Mouse (Mus musculus) kidney, postnatal 36 days (tissue): ENCODE results near the gene Olfr806.

Experiments
- DNase-seq, 2 experiments: peaks; one replicate each; pipeline ENCODE4 v3.0.0; 2021 to 2022; ENCODE audit warnings: mixed read lengths in 2 of 2

The Olfr806 gene

DNA sequence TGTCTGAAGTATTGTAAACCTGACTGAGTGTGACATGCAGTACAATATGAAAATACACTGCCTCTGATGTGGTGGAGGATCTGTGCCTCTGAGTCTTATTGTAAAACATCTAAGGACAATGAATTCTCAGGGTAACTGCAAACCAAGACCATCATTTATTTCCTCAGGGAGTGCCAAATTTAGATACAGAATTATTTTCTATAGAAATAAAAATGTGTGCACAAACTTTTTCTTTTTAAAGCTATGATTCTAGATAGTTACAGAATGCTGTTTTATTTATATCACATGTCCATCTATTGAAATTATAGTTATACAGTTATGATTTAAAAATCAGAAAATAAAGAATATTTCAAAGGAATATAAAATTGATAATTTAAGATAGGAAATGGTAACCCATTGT is at the start of gene Olfr806:
TSS of gene Olfr806 (minus strand) at position 101 of the 400 bp plus-strand sequence.
- DNase-seq: no peak

DNA sequence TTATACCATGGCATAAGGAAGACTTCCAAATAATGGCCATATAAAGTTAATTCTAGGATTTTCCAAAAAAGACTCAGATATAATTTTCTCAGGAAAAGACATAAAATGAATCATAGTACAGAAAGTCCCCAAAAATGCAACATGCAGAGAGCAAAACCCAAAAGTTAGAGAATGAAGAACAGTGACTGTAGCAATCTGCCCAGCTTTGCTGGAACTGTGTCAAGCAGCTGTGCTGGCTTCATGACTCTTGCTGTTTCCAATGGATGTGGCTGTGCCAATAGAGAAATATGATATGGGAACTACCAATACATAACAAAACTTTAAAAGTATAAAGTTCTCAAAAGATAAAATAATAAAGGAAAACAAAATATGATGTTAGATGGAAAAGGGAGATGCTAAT is 36.4 kb upstream of the Olfr806 start:
- no peak for DNase-seq

DNA sequence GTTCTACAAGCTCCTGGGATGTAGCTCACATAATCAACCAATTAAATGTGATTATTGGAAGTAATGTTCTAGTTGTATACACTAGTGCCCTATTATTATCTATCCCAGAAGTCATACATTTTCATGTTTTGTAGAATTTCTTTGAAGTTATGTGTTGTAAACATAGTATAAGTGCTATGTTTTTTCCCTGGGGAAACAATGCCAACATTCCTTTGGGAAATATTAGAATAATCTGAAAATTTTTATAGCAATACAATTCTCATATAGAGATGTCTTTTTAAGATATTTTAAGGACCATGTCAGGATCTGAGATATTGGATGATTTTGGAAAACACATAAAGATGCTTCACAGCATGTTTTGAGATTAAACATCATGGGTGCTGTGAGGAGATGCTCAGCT is 32.6 kb upstream of the Olfr806 start, which contains the start of gene Olfr809:
TSS of gene Olfr809 (plus strand) at position 301 of the 400 bp plus-strand sequence.
- no peak for DNase-seq

DNA sequence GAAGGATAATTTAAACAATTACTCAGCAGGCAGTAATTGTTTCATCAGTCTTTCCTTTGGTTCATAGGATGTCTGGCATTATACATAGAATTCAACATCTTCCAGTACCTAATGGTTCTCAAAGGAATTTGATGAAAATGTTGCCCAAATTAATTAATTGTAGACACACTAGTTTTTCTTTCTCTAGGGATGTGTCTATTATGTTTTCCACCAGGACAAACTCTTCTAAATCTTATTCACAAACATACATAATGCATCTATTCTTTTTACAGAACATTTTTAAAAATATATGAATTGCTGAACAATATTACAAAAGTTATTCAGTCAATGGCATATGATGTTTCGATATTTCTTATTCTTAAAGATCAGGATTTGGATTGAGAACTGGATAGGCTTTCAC is 23.5 kb upstream of the Olfr806 start, which contains the start of gene Olfr808:
TSS of gene Olfr808 (plus strand) at position 301 of the 400 bp plus-strand sequence.
- DNase-seq: no peak

DNA sequence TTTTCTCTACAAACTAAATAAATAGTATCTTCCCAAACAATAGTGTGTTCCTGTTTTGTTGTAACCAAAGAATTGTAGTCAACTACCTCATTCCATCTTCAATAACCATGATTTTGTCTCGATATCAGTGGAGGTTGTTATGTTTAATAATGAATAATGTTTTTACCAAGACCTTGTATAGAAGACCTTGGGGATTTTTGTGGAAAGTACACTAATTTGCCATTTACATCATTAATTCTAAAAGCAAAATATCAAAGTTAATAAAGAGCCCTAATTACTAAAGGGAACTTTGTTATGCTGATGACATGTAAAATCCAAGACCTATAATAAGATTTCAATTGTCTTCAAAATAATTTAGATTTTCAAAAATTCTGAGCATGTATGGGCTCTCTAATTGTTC is 16.0 kb upstream of the Olfr806 start, which contains the start of gene Olfr807:
TSS of gene Olfr807 (minus strand) at position 101 of the 400 bp plus-strand sequence.
- DNase-seq: no peak

DNA sequence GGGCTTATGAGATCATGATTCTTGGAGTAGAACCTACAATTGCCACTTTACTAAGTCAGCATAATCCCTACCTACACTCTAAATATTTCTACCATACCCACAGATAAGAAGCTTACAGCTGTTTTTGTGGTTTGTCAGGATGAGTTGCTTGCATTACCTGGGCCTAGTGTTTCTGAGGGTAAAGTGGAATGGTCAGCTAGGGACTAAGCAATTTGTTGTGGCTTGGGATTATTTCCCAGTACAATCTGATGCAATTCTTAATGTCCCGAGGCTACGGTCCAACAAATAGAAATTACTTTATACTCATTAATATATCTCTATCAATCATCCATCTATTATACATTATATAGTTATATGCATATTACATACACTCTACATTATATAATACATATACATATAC is 12.4 kb downstream of the Olfr806 start, which contains the start of gene Olfr805:
TSS of gene Olfr805 (minus strand) at position 101 of the 400 bp plus-strand sequence.
- DNase-seq: no peak

DNA sequence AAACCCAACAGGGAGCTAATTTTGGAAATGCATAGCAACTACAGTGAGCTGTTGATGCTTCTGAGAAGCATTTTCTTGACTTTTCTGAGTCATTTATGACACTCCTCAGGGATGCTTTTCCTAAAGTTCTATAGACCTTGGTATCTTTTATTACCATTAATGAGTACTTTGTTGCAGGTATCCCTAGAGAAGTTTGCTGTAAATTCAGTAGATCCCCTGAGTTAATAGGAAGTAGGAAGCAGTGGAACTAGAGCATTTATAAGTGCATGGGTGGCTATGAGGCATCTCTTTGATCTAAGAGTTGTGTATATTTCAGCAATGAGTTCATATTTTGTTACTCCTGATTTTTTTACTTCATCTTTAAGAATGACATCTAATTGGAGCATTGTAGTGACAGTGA is 38.8 kb downstream of the Olfr806 start, which contains the start of gene Olfr804:
TSS of gene Olfr804 (plus strand) at position 301 of the 400 bp plus-strand sequence.
- DNase-seq: no peak

DNA sequence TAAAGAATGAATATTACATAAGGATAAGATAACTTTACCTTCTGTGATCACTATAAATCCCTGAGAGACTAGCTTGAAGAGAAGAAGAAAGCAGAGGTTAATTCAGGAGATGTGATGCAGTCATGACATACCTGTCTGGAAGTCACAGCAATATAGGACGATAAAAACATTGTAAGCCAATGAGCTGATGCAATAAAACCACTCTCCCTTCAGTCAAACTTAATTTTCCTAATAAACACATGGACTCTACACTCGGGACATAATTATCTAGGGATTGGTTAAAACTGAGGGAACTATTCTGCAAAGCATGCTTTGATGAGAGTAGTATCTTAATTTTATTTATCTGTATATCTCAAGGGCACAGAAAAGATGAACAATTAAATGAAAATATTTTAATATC is 47.5 kb downstream of the Olfr806 start, which contains the start of gene Olfr803:
TSS of gene Olfr803 (minus strand) at position 101 of the 400 bp plus-strand sequence.
- DNase-seq: no peak

DNA sequence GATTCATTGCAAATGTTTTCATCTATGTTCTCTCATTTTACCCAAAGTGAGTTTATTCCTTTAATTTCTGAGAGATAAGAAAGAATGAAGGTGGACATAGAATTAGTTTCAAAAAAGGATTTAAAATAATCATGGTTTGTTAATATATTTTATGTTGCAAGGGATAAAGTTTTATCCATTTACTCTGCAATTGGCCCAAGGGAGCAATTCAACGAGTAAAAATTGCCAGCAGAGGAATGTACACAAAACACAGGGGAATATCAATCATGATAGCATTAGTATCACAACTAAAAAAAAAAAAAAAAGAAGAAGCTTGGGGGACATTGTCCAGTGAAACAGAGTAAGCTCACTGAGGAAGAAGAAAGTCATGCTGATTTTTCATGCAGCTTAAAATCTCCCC is 53.7 kb downstream of the Olfr806 start, which contains the start of gene Olfr802:
TSS of gene Olfr802 (minus strand) at position 101 of the 400 bp plus-strand sequence.
- DNase-seq: no peak
